Mouse (Mus musculus): ENCODE results near the gene Irx2.

Gene Irx2

GRCm38 (mm10) chr13:72628462-72628916 lies at the start of gene Irx2:
Gene Irx2, plus strand, starts transcription at chr13:72628820.
- DNase-seq: no peak

- DNase-seq: no peak
These were observed 47.3 kb upstream of the Irx2 start for GRCm38 (mm10) chr13:72581276-72581675.

GRCm38 (mm10) chr13:72592526-72592925 lies 36.1 kb upstream of the Irx2 start:
- DNase-seq: no peak

- DNase-seq: no peak
These were observed 35.3 kb upstream of the Irx2 start for GRCm38 (mm10) chr13:72593310-72593709.

GRCm38 (mm10) chr13:72593710-72594111 lies 34.9 kb upstream of the Irx2 start:
- no peak for DNase-seq

GRCm38 (mm10) chr13:72599254-72599653 lies 29.4 kb upstream of the Irx2 start:
- no peak for DNase-seq

- DNase-seq: no peak
These were observed 19.9 kb upstream of the Irx2 start for GRCm38 (mm10) chr13:72608706-72609105.

GRCm38 (mm10) chr13:72610277-72610676 lies 18.3 kb upstream of the Irx2 start:
- no peak for DNase-seq

GRCm38 (mm10) chr13:72623926-72624846 lies 4.4 kb upstream of the Irx2 start:
- DNase-seq: no peak

GRCm38 (mm10) chr13:72624847-72625170 lies 3.8 kb upstream of the Irx2 start:
- DNase-seq: no peak

GRCm38 (mm10) chr13:72625236-72625950 lies 3.2 kb upstream of the Irx2 start:
- no peak for DNase-seq

GRCm38 (mm10) chr13:72627391-72628321 lies 964 bp upstream of the Irx2 start:
- DNase-seq: no peak

- DNase-seq: no peak
These were observed 463 bp downstream of the Irx2 start for GRCm38 (mm10) chr13:72628935-72629631.

GRCm38 (mm10) chr13:72629806-72630205 lies 1.2 kb downstream of the Irx2 start:
- no peak for DNase-seq

- no peak for DNase-seq
These were observed 2.1 kb downstream of the Irx2 start for GRCm38 (mm10) chr13:72630501-72631372.

- DNase-seq: no peak
These were observed 2.9 kb downstream of the Irx2 start for GRCm38 (mm10) chr13:72631373-72632021.

- no peak for DNase-seq
These were observed 3.7 kb downstream of the Irx2 start for GRCm38 (mm10) chr13:72632361-72632760.

- no peak for DNase-seq
These were observed 4.5 kb downstream of the Irx2 start for GRCm38 (mm10) chr13:72633097-72633496.

GRCm38 (mm10) chr13:72634752-72635315 lies 6.2 kb downstream of the Irx2 start:
- no peak for DNase-seq

- no peak for DNase-seq
These were observed 7.8 kb downstream of the Irx2 start for GRCm38 (mm10) chr13:72636331-72636851.
